Mouse (Mus musculus) spleen, adult 2 months (tissue): ENCODE measurements around the gene Nop2.

Experiments
- CTCF ChIP-seq: fragments of 200-500 bp; IDR thresholded peaks from 2 replicates; pipeline ENCODE4 v1.5.1; 2011; ENCODE audit warnings: mild to moderate bottlenecking, inconsistent platforms; ENCODE audit not compliant: insufficient read depth, insufficient read length, insufficient replicate concordance; ENCODE audit errors: extremely low read depth
- POLR2A ChIP-seq: fragments of 200-500 bp; IDR thresholded peaks from 2 replicates; pipeline ENCODE4 v1.6.1; 2011; ENCODE audit warnings: low read depth, low read length, inconsistent platforms

DNA sequence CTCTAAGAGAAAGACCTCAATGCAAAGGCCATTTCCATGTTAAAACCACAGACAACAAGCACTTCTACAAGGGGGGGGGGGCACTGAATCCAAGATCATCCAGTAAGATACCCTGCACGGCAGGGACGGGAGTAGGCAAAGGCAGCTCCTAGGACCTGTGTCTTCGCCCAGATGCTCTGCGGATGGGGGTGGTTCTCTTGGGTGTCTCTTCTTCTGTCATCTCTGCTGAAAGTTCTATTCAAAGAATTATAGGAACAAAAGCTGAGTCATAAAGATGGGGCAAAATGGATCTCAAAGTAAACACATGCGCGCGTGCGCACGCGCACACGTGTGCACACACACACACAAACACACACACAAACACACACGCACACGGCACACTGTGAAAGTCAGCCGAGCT lies 36.4 kb downstream of the Nop2 start:
- no peak for TF ChIP-seq CTCF
- TF ChIP-seq POLR2A = no peak
